Mouse (Mus musculus): ENCODE results near the gene Ppp1r37. TPM values are rescaled to one million over a fixed set of nuclear protein-coding genes. Genes with fewer than 3 reads are reported as not detected.
"Not testable (repeated sequence)": the region's sequence is repeated elsewhere in the genome, so short reads cannot be mapped to it uniquely, and the experiment has no call there.

Ppp1r37 gene
- 71.6 and 93.5 TPM in 2 replicates for polyA plus RNA-seq (2011; ENCODE audit: insufficient read depth, insufficient read length, low replicate concordance, missing spikeins)

GRCm38 (mm10) chr7:19562643-19563410 lies at the start of gene Ppp1r37:
TSS of gene Ppp1r37 (minus strand) at chr7:19563076.
- Histone ChIP-seq H3K27ac (ENCODE audit: control insufficient read depth, insufficient read depth, low read depth, low read length, poor library complexity) (peak within 1 kb of the TSS; percentile 96), H3K4me1 (ENCODE audit: control insufficient read depth, insufficient read depth, low read length) (peaks cover 8% of the 10 kb centered on the region), H3K4me3 (replicated peaks; ENCODE audit: control insufficient read depth, low read depth, low read length) (peak within 1 kb of the TSS; percentile 98)
- TF ChIP-seq POLR2A (IDR thresholded peaks at IDR 0.05; ENCODE audit: borderline replicate concordance, control insufficient read depth, low read depth, low read length) (no peak), CTCF (IDR thresholded peaks at IDR 0.05; ENCODE audit: control insufficient read depth, insufficient read depth, low read length) (no peak)
- 5% methylated on average over 19 of the region's 19 CpGs for WGBS

- WGBS = 82% methylated on average over 5 of the region's 5 CpGs
- Histone ChIP-seq H3K27ac (ENCODE audit: control insufficient read depth, insufficient read depth, low read depth, low read length, poor library complexity) (no peak overlapping the region), H3K4me3 (replicated peaks; ENCODE audit: control insufficient read depth, low read depth, low read length) (no peak overlapping the region), H3K4me1 (ENCODE audit: control insufficient read depth, insufficient read depth, low read length) (no peaks in the 10 kb centered on the region; the same call in 1 of the 2 replicates)
- TF ChIP-seq POLR2A (IDR thresholded peaks at IDR 0.05; ENCODE audit: borderline replicate concordance, control insufficient read depth, low read depth, low read length) = no peak
- no peak for TF ChIP-seq CTCF (IDR thresholded peaks at IDR 0.05; ENCODE audit: control insufficient read depth, insufficient read depth, low read length)
Measured at GRCm38 (mm10) chr7:19610969-19611368, 48.1 kb upstream of the Ppp1r37 start.

DNA sequence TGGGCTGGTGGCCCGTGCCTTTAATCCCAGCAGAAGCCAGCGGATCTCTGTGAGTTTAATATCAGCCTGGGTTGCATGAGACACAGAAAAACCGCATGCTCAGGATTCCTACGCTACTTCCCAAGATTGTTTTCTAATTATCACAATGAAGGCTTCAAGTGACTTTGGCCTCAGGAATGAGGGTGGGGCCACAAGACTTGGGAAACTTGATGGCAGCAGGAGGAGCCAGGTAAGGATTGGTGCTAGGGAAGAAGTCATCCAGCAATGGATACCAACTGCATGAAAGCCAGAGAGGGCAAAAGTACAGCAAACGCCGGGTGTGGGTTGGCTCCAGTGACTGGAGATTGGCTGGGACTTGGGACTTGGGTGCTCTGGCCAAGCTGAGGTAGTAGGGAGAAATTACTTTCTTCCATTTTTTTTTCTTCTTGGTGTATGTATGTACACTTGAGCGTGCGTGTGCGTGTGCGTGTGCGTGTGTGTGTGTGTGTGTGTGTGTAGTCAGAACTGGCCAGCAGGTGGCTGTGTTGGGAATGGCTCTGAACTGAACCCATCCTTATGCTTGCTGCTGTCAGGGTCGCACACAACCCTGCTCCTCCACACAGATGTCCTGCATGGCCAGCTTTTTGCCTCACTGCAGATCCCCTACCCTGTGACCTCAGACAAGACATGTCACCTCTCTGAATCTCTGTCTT lies 46.9 kb upstream of the Ppp1r37 start:
- Histone ChIP-seq H3K27ac (ENCODE audit: control insufficient read depth, insufficient read depth, low read depth, low read length, poor library complexity) (no peak overlapping the region), H3K4me3 (replicated peaks; ENCODE audit: control insufficient read depth, low read depth, low read length) (no peak overlapping the region), H3K4me1 (ENCODE audit: control insufficient read depth, insufficient read depth, low read length) (no peaks in the 10 kb centered on the region)
- WGBS = 88% methylated on average over 12 of the region's 12 CpGs
- TF ChIP-seq CTCF (IDR thresholded peaks at IDR 0.05; ENCODE audit: control insufficient read depth, insufficient read depth, low read length) (peak; percentile 9; the same call in 1 of the 2 replicates), POLR2A (IDR thresholded peaks at IDR 0.05; ENCODE audit: borderline replicate concordance, control insufficient read depth, low read depth, low read length) (no peak)

GRCm38 (mm10) chr7:19607291-19607690 lies 44.4 kb upstream of the Ppp1r37 start:
- 85% methylated on average over 5 of the region's 5 CpGs for WGBS
- TF ChIP-seq POLR2A (IDR thresholded peaks at IDR 0.05; ENCODE audit: borderline replicate concordance, control insufficient read depth, low read depth, low read length) (no peak), CTCF (IDR thresholded peaks at IDR 0.05; ENCODE audit: control insufficient read depth, insufficient read depth, low read length) (no peak)
- Histone ChIP-seq H3K27ac (ENCODE audit: control insufficient read depth, insufficient read depth, low read depth, low read length, poor library complexity) (no peak overlapping the region), H3K4me3 (replicated peaks; ENCODE audit: control insufficient read depth, low read depth, low read length) (no peak overlapping the region), H3K4me1 (ENCODE audit: control insufficient read depth, insufficient read depth, low read length) (peaks cover 3% of the 10 kb centered on the region; the same call in 1 of the 2 replicates)

DNA sequence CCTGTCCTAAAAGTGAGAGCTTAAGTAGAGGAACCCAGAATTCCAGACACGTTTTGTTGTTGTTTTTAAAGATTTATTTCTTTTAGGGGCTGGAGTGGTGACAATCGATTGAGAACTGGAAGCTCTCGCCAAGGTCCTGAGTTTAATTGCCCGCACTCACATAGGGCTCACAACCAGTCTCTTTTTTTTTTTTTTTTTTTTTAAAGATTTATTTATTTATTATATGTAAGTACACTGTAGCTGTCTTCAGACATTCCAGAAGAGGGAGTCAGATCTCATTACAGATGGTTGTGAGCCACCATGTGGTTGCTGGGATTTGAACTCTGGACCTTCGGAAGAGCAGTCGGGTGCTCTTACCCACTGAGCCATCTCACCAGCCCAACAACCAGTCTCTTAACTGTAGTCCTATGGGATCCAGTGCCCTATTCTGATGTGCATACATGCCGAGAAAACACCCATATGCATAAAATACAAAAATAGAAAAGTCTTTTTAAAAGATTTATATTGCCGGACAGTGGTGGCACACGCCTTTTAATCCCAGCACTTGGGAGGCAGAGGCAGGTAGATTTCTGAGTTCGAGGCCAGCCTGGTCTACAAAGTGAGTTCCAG lies 41.8 kb upstream of the Ppp1r37 start:
- WGBS = 54% methylated on average over 10 of the region's 10 CpGs
- not testable (repeated sequence) for H3K27ac ChIP-seq (ENCODE audit: control insufficient read depth, insufficient read depth, low read depth, low read length, poor library complexity); H3K4me1 ChIP-seq (ENCODE audit: control insufficient read depth, insufficient read depth, low read length)
- peak overlapping the region; percentile 23 for H3K4me3 ChIP-seq (replicated peaks; ENCODE audit: control insufficient read depth, low read depth, low read length)

DNA sequence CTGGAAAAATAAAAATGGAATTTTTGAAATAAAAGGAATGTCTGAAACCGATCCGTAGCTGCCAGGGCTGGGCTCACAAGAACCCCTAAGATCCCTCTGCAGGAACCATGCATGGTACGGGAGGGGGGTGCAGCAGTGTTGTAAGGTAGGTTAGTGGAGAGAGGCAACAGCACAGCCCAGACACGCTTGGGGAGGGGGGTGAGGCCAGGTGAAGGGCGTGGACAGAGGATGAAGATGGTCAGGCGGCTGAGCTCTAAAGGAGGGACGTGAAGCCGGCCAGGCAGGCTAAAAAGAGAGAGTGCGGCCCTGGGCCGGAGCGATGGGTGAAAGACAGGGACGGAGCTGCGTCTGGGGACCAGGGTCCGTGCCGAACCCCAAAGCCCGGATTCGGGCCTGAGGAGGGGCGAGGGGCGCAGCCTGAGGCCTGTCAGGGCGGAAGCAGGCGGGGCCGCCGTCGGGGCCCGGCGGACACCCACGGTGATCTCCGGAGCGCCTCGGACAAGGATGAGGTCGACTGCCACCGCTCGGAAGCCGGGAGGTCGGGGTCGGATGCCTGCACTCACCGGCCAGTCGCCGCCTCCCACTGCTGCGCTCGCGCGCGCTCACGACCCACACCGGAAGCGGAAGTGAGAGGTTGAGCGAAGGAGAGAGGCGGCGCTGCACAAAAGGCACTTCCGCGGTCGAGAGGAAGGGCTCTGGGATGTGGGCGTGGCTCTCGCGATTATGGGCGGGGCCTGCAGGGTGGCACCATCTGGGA lies 41.2 kb upstream of the Ppp1r37 start, which contains the start of gene Clasrp:
Gene Clasrp, minus strand, starts transcription at position 638 of the 757 bp plus-strand sequence.
- TF ChIP-seq CTCF (IDR thresholded peaks at IDR 0.05; ENCODE audit: control insufficient read depth, insufficient read depth, low read length) = no peak
- TF ChIP-seq POLR2A (IDR thresholded peaks at IDR 0.05; ENCODE audit: borderline replicate concordance, control insufficient read depth, low read depth, low read length) = peak; percentile 88; the same call in 1 of the 2 replicates
- H3K27ac ChIP-seq (ENCODE audit: control insufficient read depth, insufficient read depth, low read depth, low read length, poor library complexity) = peak within 1 kb of the TSS; percentile 76
- peaks cover 3% of the 10 kb centered on the region; the same call in 1 of the 2 replicates for H3K4me1 ChIP-seq (ENCODE audit: control insufficient read depth, insufficient read depth, low read length)
- 1% methylated on average over 57 of the region's 57 CpGs for WGBS
- peak within 1 kb of the TSS; percentile 98 for H3K4me3 ChIP-seq (replicated peaks; ENCODE audit: control insufficient read depth, low read depth, low read length)

DNA sequence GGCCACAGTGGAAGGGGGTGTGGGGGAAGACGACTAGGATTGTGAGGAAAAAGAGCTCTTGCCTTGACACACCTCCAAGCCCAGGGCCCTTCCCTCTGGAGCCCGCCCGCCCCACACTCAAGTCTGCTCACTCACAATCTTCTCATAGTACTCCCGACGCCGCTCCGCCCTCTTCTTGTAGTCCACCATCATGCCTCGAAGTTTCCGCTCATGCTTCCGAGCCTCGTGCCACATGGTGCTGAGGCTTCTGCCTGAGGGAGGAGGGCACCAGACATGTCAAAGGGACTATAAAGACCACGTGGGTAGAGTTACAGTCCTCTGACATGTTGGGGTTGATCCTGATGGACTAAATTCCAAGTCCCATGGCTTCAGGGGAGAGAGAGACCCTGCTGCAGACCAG lies 40.2 kb upstream of the Ppp1r37 start:
- H3K4me3 ChIP-seq (replicated peaks; ENCODE audit: control insufficient read depth, low read depth, low read length) = no peak overlapping the region
- WGBS = 76% methylated on average over 12 of the region's 12 CpGs
- H3K4me1 ChIP-seq (ENCODE audit: control insufficient read depth, insufficient read depth, low read length) = peaks cover 3% of the 10 kb centered on the region; the same call in 1 of the 2 replicates
- H3K27ac ChIP-seq (ENCODE audit: control insufficient read depth, insufficient read depth, low read depth, low read length, poor library complexity) = no peak overlapping the region
- TF ChIP-seq CTCF (IDR thresholded peaks at IDR 0.05; ENCODE audit: control insufficient read depth, insufficient read depth, low read length) (no peak), POLR2A (IDR thresholded peaks at IDR 0.05; ENCODE audit: borderline replicate concordance, control insufficient read depth, low read depth, low read length) (no peak)
